Mouse (Mus musculus) forebrain, postnatal 0 days (tissue): ENCODE measurements at regions not wholly inside any gene's neighbourhood (a gene's known extent, or its start where the extent isn't known, plus 50 kb on each side); places are given as distances from the start of the nearest gene placed in this dataset.
A peak's percentile ranks its signal among the peaks of the same experiment; 100 is the strongest.

ENCODE experiments used
- ATAC-seq: fragments of 200-750 bp; cut with Nextera tagmentation; 2 replicates; pipeline ENCODE4 v1.8.0; 2017; ENCODE audit warnings: mild to moderate bottlenecking, moderate library complexity
- DNase-seq: peaks from one replicate; pipeline ENCODE4 v3.0.0-alpha.2; 2015
- H3K27ac ChIP-seq: fragments of 300-500 bp; sonication (generic); 2 replicates; pipeline ENCODE4 v1.5.1; 2014; ENCODE audit warnings: low read depth, mild to moderate bottlenecking, antibody characterized with exemption, low read length, moderate library complexity, mixed read lengths
- H3K27me3 ChIP-seq: fragments of 300-500 bp; sonication (generic); 2 replicates; pipeline ENCODE4 v1.6.1; 2014; ENCODE audit warnings: mild to moderate bottlenecking, low read length, mixed read lengths; ENCODE audit not compliant: insufficient read depth
- H3K36me3 ChIP-seq: fragments of 300-500 bp; sonication (generic); 2 replicates; pipeline ENCODE4 v1.6.1; 2014; ENCODE audit warnings: mild to moderate bottlenecking, moderate library complexity; ENCODE audit not compliant: insufficient read depth
- H3K4me1 ChIP-seq: fragments of 300-500 bp; sonication (generic); 2 replicates; pipeline ENCODE4 v1.6.1; 2014; ENCODE audit warnings: antibody characterized with exemption; ENCODE audit not compliant: insufficient read depth
- H3K4me2 ChIP-seq: fragments of 300-500 bp; sonication (generic); 2 replicates; pipeline ENCODE4 v1.6.1; 2014; ENCODE audit warnings: low read depth, mild to moderate bottlenecking, moderate library complexity
- H3K4me3 ChIP-seq: fragments of 300-500 bp; sonication (generic); 2 replicates; pipeline ENCODE4 v1.5.1; 2014; ENCODE audit warnings: low read depth, low read length, mixed read lengths
- H3K9ac ChIP-seq: fragments of 300-500 bp; sonication (generic); 2 replicates; pipeline ENCODE4 v1.6.1; 2014; ENCODE audit warnings: mild to moderate bottlenecking
- H3K9me3 ChIP-seq: fragments of 300-500 bp; sonication (generic); 2 replicates; pipeline ENCODE4 v1.6.1; 2016; ENCODE audit warnings: low read length
- CTCF ChIP-seq: sonication (generic); IDR thresholded peaks from 2 replicates; pipeline ENCODE4 v1.5.1; 2016; ENCODE audit warnings: antibody characterized with exemption, control low read depth, low read depth
- WGBS: fragments of 180-500 bp; shearing (Covaris S2); extraction: QIAGEN DNeasy Blood & Tissue Kit; methylation state at CpG from one replicate; pipeline ENCODE4 v1.1.7; 2014; 5-methylcytosine and 5-hydroxymethylcytosine counted together

- Histone ChIP-seq H3K4me2 (no peak overlapping the region), H3K27ac (peak overlapping the region; percentile 45; the same call in 1 of the 2 replicates), H3K9ac (no peak overlapping the region), H3K4me3 (no peak overlapping the region), H3K4me1 (peaks cover 11% of the 10 kb centered on the region; the same call in 1 of the 2 replicates), H3K36me3 (no peaks in the 10 kb centered on the region), H3K27me3 (no peaks in the 10 kb centered on the region), H3K9me3 (no peaks in the 10 kb centered on the region)
- WGBS: 40% methylated on average over 3 of the region's 3 CpGs
- ATAC-seq (no peak), DNase-seq (no peak)
- TF ChIP-seq CTCF: no peak
Measured at GRCm38 (mm10) chr4:91091910-91092309, 308.7 kb downstream of the Elavl2 start.

GRCm38 (mm10) chr4:91083950-91084349, 316.6 kb downstream of the Elavl2 start:
- Histone ChIP-seq H3K9me3 (no peaks in the 10 kb centered on the region), H3K4me1 (no peaks in the 10 kb centered on the region), H3K4me2 (no peak overlapping the region), H3K36me3 (no peaks in the 10 kb centered on the region), H3K9ac (no peak overlapping the region), H3K4me3 (no peak overlapping the region), H3K27me3 (no peaks in the 10 kb centered on the region), H3K27ac (no peak overlapping the region)
- ATAC-seq (no peak), DNase-seq (no peak)
- 62% methylated on average over 3 of the region's 3 CpGs for WGBS
- TF ChIP-seq CTCF: peak; percentile 53

- no peak overlapping the region for H3K4me3 ChIP-seq
- no peaks in the 10 kb centered on the region for H3K36me3 ChIP-seq
- ATAC-seq (no peak), DNase-seq (no peak)
- no peak overlapping the region for H3K4me2 ChIP-seq
- TF ChIP-seq CTCF: no peak
- H3K9me3 ChIP-seq: no peaks in the 10 kb centered on the region
- no peak overlapping the region for H3K27ac ChIP-seq
- 84% methylated on average over 4 of the region's 4 CpGs for WGBS
- no peaks in the 10 kb centered on the region for H3K4me1 ChIP-seq
- no peaks in the 10 kb centered on the region for H3K27me3 ChIP-seq
- H3K9ac ChIP-seq: no peak overlapping the region
Measured at GRCm38 (mm10) chr4:91081447-91081846, 319.1 kb downstream of the Elavl2 start.

- 10% methylated on average over 10 of the region's 10 CpGs for WGBS
Measured at GRCm38 (mm10) chr4:91080620-91081441, 319.8 kb downstream of the Elavl2 start.

GRCm38 (mm10) chr4:91071263-91071662, 329.3 kb downstream of the Elavl2 start:
- Histone ChIP-seq H3K9me3 (no peaks in the 10 kb centered on the region), H3K9ac (no peak overlapping the region), H3K4me1 (no peaks in the 10 kb centered on the region), H3K27me3 (no peaks in the 10 kb centered on the region), H3K4me2 (no peak overlapping the region), H3K27ac (no peak overlapping the region), H3K36me3 (no peaks in the 10 kb centered on the region), H3K4me3 (no peak overlapping the region)
- ATAC-seq: no peak
- WGBS: 90% methylated on average over 2 of the region's 2 CpGs
- TF ChIP-seq CTCF: no peak
- no peak for DNase-seq

More at GRCm38 (mm10) chr4:91080620-91081441, 319.8 kb downstream of the Elavl2 start:
- H3K27me3 ChIP-seq: no peaks in the 10 kb centered on the region
- DNase-seq (peak; percentile 53), ATAC-seq (peak; percentile 85)
- no peak overlapping the region for H3K9ac ChIP-seq
- no peak overlapping the region for H3K27ac ChIP-seq
- no peaks in the 10 kb centered on the region for H3K36me3 ChIP-seq
- H3K4me2 ChIP-seq: no peak overlapping the region
- no peak for TF ChIP-seq CTCF
- H3K9me3 ChIP-seq: no peaks in the 10 kb centered on the region
- H3K4me1 ChIP-seq: no peaks in the 10 kb centered on the region
- H3K4me3 ChIP-seq: no peak overlapping the region

GRCm38 (mm10) chr4:91060933-91061332, 339.7 kb downstream of the Elavl2 start:
- H3K4me3 ChIP-seq: no peak overlapping the region
- H3K4me1 ChIP-seq: no peaks in the 10 kb centered on the region
- H3K36me3 ChIP-seq: no peaks in the 10 kb centered on the region
- H3K27ac ChIP-seq: no peak overlapping the region
- WGBS: 77% methylated on average over 2 of the region's 2 CpGs
- H3K9me3 ChIP-seq: no peaks in the 10 kb centered on the region
- TF ChIP-seq CTCF: no peak
- H3K4me2 ChIP-seq: no peak overlapping the region
- DNase-seq (no peak), ATAC-seq (no peak)
- H3K27me3 ChIP-seq: no peaks in the 10 kb centered on the region
- no peak overlapping the region for H3K9ac ChIP-seq

GRCm38 (mm10) chr4:91051913-91052312, 348.7 kb downstream of the Elavl2 start:
- DNase-seq: no peak
- no peaks in the 10 kb centered on the region for H3K27me3 ChIP-seq
- no peak for ATAC-seq
- no peak overlapping the region for H3K9ac ChIP-seq
- no peaks in the 10 kb centered on the region for H3K36me3 ChIP-seq
- no peaks in the 10 kb centered on the region for H3K9me3 ChIP-seq
- TF ChIP-seq CTCF: no peak
- H3K4me1 ChIP-seq: no peaks in the 10 kb centered on the region
- no peak overlapping the region for H3K4me2 ChIP-seq
- H3K27ac ChIP-seq: no peak overlapping the region
- no peak overlapping the region for H3K4me3 ChIP-seq
- WGBS: 79% methylated on average over 2 of the region's 2 CpGs
